Mouse (Mus musculus): ENCODE data around the gene Rtn2.

DNA sequence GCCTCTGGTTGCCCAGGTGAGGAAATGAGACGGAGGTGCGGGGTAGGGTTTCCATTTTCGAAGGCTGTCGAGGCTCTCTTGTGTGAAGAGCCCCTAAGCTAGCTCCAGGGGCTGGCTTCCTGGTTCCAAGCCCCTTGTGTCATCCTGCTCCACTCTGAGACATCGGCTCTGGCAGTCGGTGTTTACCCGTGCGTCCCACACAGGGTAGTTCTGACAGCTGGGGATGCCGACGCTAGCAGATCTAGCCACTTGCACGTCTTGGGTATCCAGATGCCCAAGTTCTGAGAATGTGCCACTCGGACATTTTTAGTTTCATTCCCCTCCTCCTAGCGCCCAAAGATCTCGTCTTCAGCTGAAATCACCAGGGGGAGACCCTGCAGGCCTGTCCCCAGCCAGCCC, 981 bp downstream of the Rtn2 start:
- TF ChIP-seq CTCF (IDR thresholded peaks at IDR 0.05; ENCODE audit: borderline replicate concordance, insufficient read depth, low read depth, low read length) = no peak
- no peak for TF ChIP-seq POLR2A (IDR thresholded peaks at IDR 0.05; ENCODE audit: borderline replicate concordance, insufficient read depth, low read length)

Data from cerebellum, adult 2 months (tissue).